Mouse (Mus musculus) lung, postnatal 25 days (tissue): ENCODE measurements around the gene Apbb2.

Experiments
- DNase-seq: peaks from one replicate; pipeline ENCODE4 v3.0.0; 2022; ENCODE audit warnings: low spot score

Apbb2 gene

GRCm38 (mm10) chr5:66415700-66416543 is 202.7 kb downstream of the Apbb2 start:
- DNase-seq = no peak

- no peak for DNase-seq
Observed at GRCm38 (mm10) chr5:66415033-66415697, 203.4 kb downstream of the Apbb2 start.

- no peak for DNase-seq
Observed at GRCm38 (mm10) chr5:66413402-66413801, 205.2 kb downstream of the Apbb2 start.

GRCm38 (mm10) chr5:66412821-66413220 is 205.8 kb downstream of the Apbb2 start:
- no peak for DNase-seq

DNA sequence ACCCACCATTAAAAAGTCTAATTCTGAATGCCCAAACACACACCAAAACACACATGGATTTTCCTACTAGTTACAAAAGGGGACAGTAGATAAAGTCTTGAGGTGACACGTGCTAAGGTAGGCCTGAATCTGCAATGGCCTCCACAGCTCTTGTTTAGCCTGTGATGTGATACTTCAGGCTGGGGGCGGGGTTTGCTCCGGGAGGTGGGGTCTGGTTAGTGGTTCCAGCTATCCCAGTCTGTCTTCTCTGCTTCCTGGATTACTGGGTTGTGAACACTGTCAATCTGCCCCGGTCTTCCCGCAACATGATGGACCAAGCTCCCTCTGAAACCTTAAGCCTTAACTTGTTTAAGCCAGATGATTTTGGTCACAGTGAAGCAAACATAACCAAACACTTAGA is 210.0 kb downstream of the Apbb2 start:
- DNase-seq = no peak

- no peak for DNase-seq
Observed at GRCm38 (mm10) chr5:66407948-66408347, 210.6 kb downstream of the Apbb2 start.

- no peak for DNase-seq
Observed at GRCm38 (mm10) chr5:66406431-66406830, 212.2 kb downstream of the Apbb2 start.

GRCm38 (mm10) chr5:66405731-66406399 is 212.7 kb downstream of the Apbb2 start:
- DNase-seq = no peak

- DNase-seq = no peak
Observed at GRCm38 (mm10) chr5:66405305-66405704, 213.3 kb downstream of the Apbb2 start.

GRCm38 (mm10) chr5:66400563-66400962 is 218.0 kb downstream of the Apbb2 start:
- DNase-seq = no peak

- no peak for DNase-seq
Observed at GRCm38 (mm10) chr5:66399264-66399620, 219.3 kb downstream of the Apbb2 start.

DNA sequence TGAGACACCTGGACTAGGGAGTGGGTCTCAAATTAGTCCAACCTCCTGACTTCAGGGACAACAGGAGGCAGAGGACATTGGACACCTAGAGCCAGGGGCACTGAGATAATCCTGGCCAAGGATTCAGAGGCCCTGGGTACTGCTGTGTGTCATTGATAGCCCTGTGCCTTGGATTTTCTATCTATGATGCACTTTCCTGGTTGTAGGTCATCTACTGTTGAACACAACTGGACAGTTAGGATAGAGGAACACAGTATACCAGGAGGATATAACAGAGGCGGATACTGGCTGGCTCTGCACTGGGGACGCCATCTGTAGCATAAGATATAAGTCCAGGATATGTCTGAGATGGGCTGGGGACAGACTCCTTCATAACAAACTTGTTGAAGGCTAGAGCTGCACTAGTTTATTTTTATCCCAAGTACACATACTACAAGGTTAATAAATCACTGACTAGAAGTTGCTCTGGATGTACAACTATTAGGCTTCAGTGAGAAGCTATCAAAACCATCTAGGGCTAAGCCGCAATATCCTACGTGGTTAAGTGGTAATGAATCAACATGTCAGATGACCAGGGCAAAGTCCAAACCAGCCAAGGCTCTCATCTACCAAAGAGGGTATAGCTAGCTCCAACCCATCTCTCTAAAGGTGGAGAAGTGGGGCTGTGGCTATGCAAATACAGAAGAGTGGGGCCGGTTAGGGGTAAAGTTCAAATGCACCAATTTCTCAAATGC is 219.9 kb downstream of the Apbb2 start:
- no peak for DNase-seq

DNA sequence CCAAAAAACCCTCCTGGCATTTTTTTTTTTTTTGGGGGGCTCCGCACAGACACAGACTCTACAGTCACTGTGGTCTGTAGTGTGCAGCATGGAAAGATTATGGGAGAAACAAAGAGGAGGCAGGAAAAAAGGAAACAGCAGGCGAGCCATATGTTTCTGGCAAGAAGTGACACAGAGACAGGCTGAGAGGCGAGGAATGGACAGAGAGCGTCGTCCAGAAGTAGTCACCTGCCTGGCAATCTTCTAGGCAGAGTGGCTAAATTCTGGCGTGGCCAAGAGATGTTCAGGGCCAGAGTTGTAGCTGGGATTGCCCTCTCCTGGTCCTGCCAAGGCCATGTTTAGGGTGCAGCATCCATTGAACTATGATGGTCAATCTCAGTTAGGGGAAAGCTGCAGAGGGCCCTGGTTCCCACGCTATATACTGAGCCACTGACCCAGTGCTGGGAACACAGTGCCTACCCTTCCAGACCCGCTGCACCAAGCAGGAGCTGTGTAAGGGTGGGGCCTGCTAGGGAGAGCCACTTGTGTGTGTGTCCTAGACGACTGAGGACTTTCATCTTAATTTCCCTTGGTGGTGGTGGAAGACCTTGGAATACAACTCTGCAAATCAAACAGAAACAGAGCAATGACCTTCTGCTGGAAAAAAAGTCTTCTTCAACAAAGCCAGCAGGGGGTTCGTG is 224.7 kb downstream of the Apbb2 start:
- no peak for DNase-seq

DNA sequence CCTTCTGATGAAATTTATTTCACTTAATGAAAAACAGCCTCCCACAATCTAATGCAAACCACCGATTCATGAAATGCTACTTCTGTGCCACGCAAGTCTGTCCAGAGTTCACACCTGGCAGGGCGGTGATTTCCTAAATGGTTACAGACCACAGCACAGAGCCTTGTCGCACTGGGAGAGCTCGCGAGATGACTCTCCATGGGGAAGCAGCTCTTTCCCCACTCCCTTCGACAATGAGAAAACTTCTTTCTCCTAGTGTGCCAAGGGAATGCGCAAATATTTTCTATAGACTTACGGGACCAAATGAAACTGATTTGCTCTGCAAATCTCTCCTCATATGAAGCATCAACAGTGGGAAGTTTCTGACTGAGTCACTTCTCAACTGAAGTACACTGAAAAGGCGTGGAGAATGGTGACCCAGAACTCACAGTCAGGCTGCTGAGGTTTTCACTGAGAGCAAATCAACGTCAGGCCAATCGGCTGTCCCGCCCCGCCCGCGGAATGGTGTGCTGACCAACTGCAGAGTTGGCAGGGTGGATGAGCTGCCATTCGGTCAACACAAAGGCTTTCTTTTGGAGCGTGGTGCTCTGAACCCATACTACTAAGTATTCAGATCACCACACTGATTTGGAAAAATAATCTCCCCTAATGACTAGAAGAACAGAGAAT is 225.6 kb downstream of the Apbb2 start:
- DNase-seq = no peak

DNA sequence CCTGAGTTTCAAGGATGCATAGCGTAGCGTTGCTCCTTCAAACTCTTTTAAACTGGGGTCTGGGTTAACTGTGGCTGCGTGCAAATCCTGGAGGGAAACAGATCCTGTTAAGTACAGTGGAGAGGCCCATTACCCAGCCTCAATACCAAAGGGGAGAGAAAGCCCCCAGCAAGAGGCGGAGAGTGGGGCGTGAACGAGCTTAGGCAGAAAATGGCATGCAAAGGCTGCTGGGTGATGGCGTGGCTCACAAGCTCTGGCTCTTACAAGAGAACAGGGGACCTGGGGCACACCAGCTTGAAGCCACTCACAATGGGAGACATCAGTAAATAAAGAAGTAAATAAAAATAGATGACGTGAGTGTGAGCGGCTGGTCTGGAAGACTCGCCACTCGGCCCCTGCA is 226.8 kb downstream of the Apbb2 start:
- no peak for DNase-seq

GRCm38 (mm10) chr5:66391299-66391698 is 227.3 kb downstream of the Apbb2 start:
- DNase-seq = no peak

- DNase-seq = no peak
Observed at GRCm38 (mm10) chr5:66390567-66390966, 228.0 kb downstream of the Apbb2 start.

GRCm38 (mm10) chr5:66387481-66387880 is 231.1 kb downstream of the Apbb2 start:
- no peak for DNase-seq

GRCm38 (mm10) chr5:66385636-66386035 is 232.9 kb downstream of the Apbb2 start:
- DNase-seq = peak; percentile 72

DNA sequence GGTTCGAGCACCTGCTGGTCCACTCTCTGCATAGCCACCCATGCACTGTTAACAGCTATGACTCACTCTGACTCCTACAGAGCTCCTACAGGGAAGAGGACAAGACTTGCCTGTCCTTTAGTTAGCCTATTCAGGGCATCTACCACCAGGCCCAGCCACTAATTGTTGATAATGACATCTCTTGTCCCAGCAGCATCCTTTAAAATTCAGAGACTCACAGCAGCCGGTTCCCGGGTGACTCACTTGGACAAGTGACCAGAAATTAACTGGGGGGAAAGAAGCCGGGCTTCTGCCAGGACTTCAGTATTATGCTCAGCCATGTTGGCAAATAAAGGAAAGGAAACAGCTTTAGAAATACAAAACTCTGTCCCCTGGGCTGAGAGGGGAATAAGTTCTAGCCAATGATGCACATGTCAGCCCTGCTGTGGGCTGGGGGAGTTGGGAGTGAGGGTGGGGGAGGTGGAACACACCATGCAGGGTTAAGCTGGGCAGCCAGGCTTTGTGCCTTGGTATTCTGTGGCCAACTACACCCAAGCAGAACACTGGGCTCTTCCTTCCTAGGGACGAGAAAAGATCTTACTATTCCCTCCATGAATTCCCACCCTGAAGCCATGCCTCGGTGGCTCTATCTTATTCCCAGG is 233.7 kb downstream of the Apbb2 start:
- no peak for DNase-seq

GRCm38 (mm10) chr5:66384114-66384513 is 234.5 kb downstream of the Apbb2 start:
- no peak for DNase-seq
